Mouse (Mus musculus): ENCODE measurements at regions not wholly inside any gene's neighbourhood (a gene's known extent, or its start where the extent isn't known, plus 50 kb on each side); places are given as distances from the start of the nearest gene placed in this dataset.

GRCm38 (mm10) chr1:71764951-71765350 is 112.0 kb upstream of the Fn1 start:
- Histone ChIP-seq H3K4me1 (ENCODE audit: control insufficient read depth, insufficient read depth, low read length) (no peaks in the 10 kb centered on the region), H3K4me3 (replicated peaks; ENCODE audit: insufficient read depth, low read depth, low read length) (no peak overlapping the region), H3K27me3 (ENCODE audit: control insufficient read depth, insufficient read depth, low read length) (no peaks in the 10 kb centered on the region), H3K27ac (ENCODE audit: insufficient read depth, low read length) (no peak overlapping the region)
- WGBS, result 89% methylated on average over 6 of the region's 6 CpGs
- no peak for DNase-seq
- TF ChIP-seq POLR2A (IDR thresholded peaks at IDR 0.05; ENCODE audit: borderline replicate concordance, insufficient read depth, low read length) (no peak), CTCF (IDR thresholded peaks at IDR 0.05; ENCODE audit: borderline replicate concordance, insufficient read depth, low read depth, low read length) (no peak)

DNA sequence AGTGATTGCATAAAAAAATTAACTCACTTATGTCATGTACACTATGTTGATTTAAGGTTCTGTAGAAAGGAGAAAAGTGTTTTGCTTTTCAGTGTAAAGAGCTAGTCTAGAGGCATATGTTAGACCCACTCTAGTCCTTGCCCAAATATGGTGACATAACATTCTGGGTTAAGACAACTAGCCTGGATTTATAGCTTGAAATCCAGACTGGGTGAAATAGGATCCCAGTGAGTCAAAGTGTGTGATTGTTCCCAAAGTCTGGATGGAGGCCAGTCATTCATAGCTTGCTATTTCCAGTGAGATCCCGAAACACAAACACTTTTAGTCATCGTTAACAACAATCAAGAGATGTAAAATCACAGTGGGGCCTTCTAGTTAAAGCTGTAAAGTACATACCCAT is 110.5 kb upstream of the Fn1 start:
- H3K27ac ChIP-seq (ENCODE audit: insufficient read depth, low read length), result no peak overlapping the region
- no peak overlapping the region for H3K4me3 ChIP-seq (replicated peaks; ENCODE audit: insufficient read depth, low read depth, low read length)
- no peaks in the 10 kb centered on the region; the same call in 1 of the 2 replicates for H3K27me3 ChIP-seq (ENCODE audit: control insufficient read depth, insufficient read depth, low read length)
- H3K4me1 ChIP-seq (ENCODE audit: control insufficient read depth, insufficient read depth, low read length), result no peaks in the 10 kb centered on the region
- 42% methylated on average over 2 of the region's 2 CpGs for WGBS
- TF ChIP-seq POLR2A (IDR thresholded peaks at IDR 0.05; ENCODE audit: borderline replicate concordance, insufficient read depth, low read length), result no peak
- TF ChIP-seq CTCF (IDR thresholded peaks at IDR 0.05; ENCODE audit: borderline replicate concordance, insufficient read depth, low read depth, low read length), result no peak
- no peak for DNase-seq

GRCm38 (mm10) chr1:71760342-71760741 is 107.3 kb upstream of the Fn1 start:
- H3K4me3 ChIP-seq (replicated peaks; ENCODE audit: insufficient read depth, low read depth, low read length), result no peak overlapping the region
- TF ChIP-seq CTCF (IDR thresholded peaks at IDR 0.05; ENCODE audit: borderline replicate concordance, insufficient read depth, low read depth, low read length), result no peak
- no peak for TF ChIP-seq POLR2A (IDR thresholded peaks at IDR 0.05; ENCODE audit: borderline replicate concordance, insufficient read depth, low read length)
- no peak overlapping the region for H3K27ac ChIP-seq (ENCODE audit: insufficient read depth, low read length)
- DNase-seq, result no peak
- H3K27me3 ChIP-seq (ENCODE audit: control insufficient read depth, insufficient read depth, low read length), result no peaks in the 10 kb centered on the region; the same call in 1 of the 2 replicates
- no peaks in the 10 kb centered on the region for H3K4me1 ChIP-seq (ENCODE audit: control insufficient read depth, insufficient read depth, low read length)
- 76% methylated on average over 2 of the region's 2 CpGs for WGBS

- 21% methylated on average over 5 of the region's 5 CpGs for WGBS
- DNase-seq, result no peak
- no peak for TF ChIP-seq POLR2A (IDR thresholded peaks at IDR 0.05; ENCODE audit: borderline replicate concordance, insufficient read depth, low read length)
- no peak for TF ChIP-seq CTCF (IDR thresholded peaks at IDR 0.05; ENCODE audit: borderline replicate concordance, insufficient read depth, low read depth, low read length)
- H3K27me3 ChIP-seq (ENCODE audit: control insufficient read depth, insufficient read depth, low read length), result no peaks in the 10 kb centered on the region; the same call in 1 of the 2 replicates
- H3K4me3 ChIP-seq (replicated peaks; ENCODE audit: insufficient read depth, low read depth, low read length), result no peak overlapping the region
- H3K27ac ChIP-seq (ENCODE audit: insufficient read depth, low read length), result no peak overlapping the region
- no peaks in the 10 kb centered on the region for H3K4me1 ChIP-seq (ENCODE audit: control insufficient read depth, insufficient read depth, low read length)
Observed at GRCm38 (mm10) chr1:71757236-71757635, 104.2 kb upstream of the Fn1 start.

DNA sequence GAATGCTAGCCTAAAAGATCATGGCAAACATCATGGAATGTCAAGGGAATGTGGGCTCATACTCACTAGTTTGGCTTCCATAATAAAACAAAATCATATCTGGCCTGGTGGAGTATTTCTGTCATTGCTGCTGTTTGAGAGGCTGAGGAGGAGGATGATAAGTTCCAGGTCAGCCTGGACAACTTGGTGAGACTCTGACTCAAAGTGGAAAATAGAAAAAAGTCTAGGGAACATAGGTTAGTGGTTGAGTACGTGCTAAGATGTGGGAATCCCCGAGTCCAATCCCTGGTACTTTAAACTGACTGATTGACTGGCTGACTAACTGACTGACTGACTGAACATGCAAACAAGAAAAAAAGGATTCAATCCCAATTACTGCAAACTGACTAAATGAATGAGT is 103.2 kb upstream of the Fn1 start:
- WGBS, result 81% methylated on average over 2 of the region's 2 CpGs
- H3K4me1 ChIP-seq (ENCODE audit: control insufficient read depth, insufficient read depth, low read length), result no peaks in the 10 kb centered on the region
- H3K27me3 ChIP-seq (ENCODE audit: control insufficient read depth, insufficient read depth, low read length), result no peaks in the 10 kb centered on the region; the same call in 1 of the 2 replicates
- DNase-seq, result no peak
- no peak overlapping the region for H3K4me3 ChIP-seq (replicated peaks; ENCODE audit: insufficient read depth, low read depth, low read length)
- TF ChIP-seq CTCF (IDR thresholded peaks at IDR 0.05; ENCODE audit: borderline replicate concordance, insufficient read depth, low read depth, low read length), result no peak
- TF ChIP-seq POLR2A (IDR thresholded peaks at IDR 0.05; ENCODE audit: borderline replicate concordance, insufficient read depth, low read length), result no peak
- H3K27ac ChIP-seq (ENCODE audit: insufficient read depth, low read length), result no peak overlapping the region

- H3K27ac ChIP-seq (ENCODE audit: insufficient read depth, low read length), result no peak overlapping the region
- no peak overlapping the region for H3K4me3 ChIP-seq (replicated peaks; ENCODE audit: insufficient read depth, low read depth, low read length)
- DNase-seq, result no peak
- no peaks in the 10 kb centered on the region for H3K4me1 ChIP-seq (ENCODE audit: control insufficient read depth, insufficient read depth, low read length)
- TF ChIP-seq CTCF (IDR thresholded peaks at IDR 0.05; ENCODE audit: borderline replicate concordance, insufficient read depth, low read depth, low read length), result no peak
- no peak for TF ChIP-seq POLR2A (IDR thresholded peaks at IDR 0.05; ENCODE audit: borderline replicate concordance, insufficient read depth, low read length)
- WGBS, result 72% methylated on average over 9 of the region's 9 CpGs
- no peaks in the 10 kb centered on the region; the same call in 1 of the 2 replicates for H3K27me3 ChIP-seq (ENCODE audit: control insufficient read depth, insufficient read depth, low read length)
Observed at GRCm38 (mm10) chr1:71755435-71755834, 102.4 kb upstream of the Fn1 start.

DNA sequence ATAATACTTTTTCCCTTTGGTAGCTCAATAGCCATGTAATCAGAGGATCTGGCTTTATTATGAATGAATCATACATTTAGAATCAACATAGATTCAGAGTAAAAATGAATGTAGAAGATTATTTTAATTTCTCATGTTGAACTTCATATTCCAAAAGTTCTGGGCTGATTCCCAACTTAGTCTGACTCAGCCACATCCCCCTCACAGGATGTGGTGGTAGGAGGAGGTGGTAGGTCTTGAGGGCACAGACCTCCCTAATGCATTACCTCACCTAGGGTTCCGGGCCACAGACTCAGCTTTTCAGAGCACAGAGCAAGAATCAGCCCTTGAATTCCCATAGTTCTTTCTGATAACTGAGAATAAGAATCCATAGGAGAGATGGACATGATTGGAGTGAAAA is 99.4 kb upstream of the Fn1 start:
- H3K4me3 ChIP-seq (replicated peaks; ENCODE audit: insufficient read depth, low read depth, low read length), result no peak overlapping the region
- TF ChIP-seq POLR2A (IDR thresholded peaks at IDR 0.05; ENCODE audit: borderline replicate concordance, insufficient read depth, low read length) (no peak), CTCF (IDR thresholded peaks at IDR 0.05; ENCODE audit: borderline replicate concordance, insufficient read depth, low read depth, low read length) (no peak)
- H3K27me3 ChIP-seq (ENCODE audit: control insufficient read depth, insufficient read depth, low read length), result no peaks in the 10 kb centered on the region
- WGBS, result 88% methylated on average over 1 of the region's 1 CpGs
- H3K27ac ChIP-seq (ENCODE audit: insufficient read depth, low read length), result no peak overlapping the region
- no peak for DNase-seq
- H3K4me1 ChIP-seq (ENCODE audit: control insufficient read depth, insufficient read depth, low read length), result no peaks in the 10 kb centered on the region

DNA sequence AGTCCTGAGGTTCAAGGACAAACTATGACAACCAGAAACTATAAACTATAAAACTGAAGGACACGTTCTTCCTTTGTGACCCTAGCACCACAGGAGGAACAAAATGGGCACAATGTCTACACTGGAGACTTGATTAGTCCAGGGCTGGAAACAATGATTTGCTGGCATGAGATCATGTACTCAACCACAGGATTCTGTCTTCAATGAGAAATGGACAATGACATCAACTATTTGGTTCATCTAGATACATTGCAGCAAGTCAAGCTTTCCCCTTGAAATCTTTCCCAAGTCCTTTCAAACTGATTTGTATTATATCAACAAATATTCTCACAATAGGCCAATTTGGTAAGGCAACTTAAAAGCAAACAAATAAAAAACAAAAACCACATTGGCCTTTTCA is 98.6 kb upstream of the Fn1 start:
- no peak for DNase-seq
- H3K27me3 ChIP-seq (ENCODE audit: control insufficient read depth, insufficient read depth, low read length), result no peaks in the 10 kb centered on the region
- H3K4me1 ChIP-seq (ENCODE audit: control insufficient read depth, insufficient read depth, low read length), result no peaks in the 10 kb centered on the region
- WGBS, result 27% methylated on average over 1 of the region's 1 CpGs
- TF ChIP-seq POLR2A (IDR thresholded peaks at IDR 0.05; ENCODE audit: borderline replicate concordance, insufficient read depth, low read length) (no peak), CTCF (IDR thresholded peaks at IDR 0.05; ENCODE audit: borderline replicate concordance, insufficient read depth, low read depth, low read length) (no peak)
- H3K4me3 ChIP-seq (replicated peaks; ENCODE audit: insufficient read depth, low read depth, low read length), result no peak overlapping the region
- no peak overlapping the region for H3K27ac ChIP-seq (ENCODE audit: insufficient read depth, low read length)
